Mouse (Mus musculus): ENCODE measurements around the gene Mrpl1.
A peak's percentile ranks its signal among the peaks of the same experiment; 100 is the strongest.

Gene Mrpl1

DNA sequence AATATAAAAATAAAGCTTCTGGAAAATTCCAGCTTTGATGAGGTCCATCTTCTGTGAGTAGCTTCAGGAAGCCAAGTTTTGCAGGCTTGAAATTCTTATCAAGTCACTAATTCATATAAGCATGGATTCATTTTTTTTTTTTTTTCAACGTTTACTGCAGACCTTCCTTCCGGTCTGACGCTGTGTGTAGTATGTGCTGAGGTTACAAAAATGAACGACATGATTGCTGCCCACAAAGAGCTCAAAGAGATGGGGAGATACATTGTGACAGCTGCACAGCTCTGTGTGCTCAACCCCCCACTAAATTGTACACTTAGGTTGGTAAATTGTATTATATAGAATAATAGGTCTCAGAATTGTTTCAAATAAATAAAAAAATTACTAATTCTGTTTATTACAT is 750 bp upstream of the Mrpl1 start:
- DNase-seq, result no peak

DNA sequence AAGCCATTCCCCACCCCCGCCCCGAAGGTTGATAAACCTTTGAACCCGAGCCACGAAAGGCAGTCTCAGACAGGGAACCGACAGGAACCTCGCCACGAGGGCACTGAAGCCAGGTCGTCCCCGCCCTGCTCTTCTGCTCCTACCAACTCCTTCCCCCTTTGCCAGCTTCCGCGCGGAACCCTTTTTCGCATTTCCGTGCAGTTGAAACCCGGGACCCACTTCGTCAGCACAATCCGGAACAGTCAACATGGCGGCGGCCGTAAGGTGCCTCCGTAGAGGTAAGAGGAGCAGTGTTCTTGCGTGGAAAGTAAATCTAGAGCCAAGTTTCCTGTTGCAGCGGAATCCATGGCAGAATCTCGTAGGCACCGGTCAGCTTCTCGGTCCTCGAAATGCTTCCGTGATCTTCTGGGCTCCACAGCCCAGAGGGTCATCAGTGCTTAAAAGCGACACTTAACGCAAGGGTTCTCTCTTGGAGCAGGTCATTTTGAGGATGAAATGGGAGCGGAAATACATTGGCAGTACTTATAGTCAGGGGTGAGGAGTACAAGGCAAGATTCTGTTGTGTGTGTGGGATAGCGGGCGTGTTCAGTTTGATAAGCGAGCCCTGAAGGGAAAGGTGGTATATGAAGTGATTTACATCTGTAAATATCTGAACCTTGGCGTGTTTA is 757 bp downstream of the Mrpl1 start:
- DNase-seq, result peak; percentile 89

DNA sequence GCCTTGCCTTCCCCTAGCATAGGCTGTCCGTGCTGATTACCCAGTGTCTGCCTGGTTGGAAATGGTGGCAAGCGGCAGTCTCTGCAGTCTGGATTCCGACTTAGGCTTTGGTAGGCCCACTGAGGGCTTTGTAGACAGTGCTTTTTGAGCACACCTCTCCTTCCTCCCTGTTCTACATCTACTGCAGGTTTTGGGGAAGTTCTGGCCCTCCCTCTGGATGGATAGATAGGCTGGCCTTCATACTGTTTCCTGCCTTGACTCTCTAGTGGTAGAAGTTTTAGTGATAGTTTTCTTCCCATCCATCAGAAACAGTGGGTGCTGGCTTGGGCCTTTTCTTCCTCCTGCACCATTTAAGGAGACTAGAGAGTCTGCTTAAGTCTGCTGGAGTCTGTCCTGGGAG is 9.4 kb downstream of the Mrpl1 start:
- no peak for DNase-seq

DNA sequence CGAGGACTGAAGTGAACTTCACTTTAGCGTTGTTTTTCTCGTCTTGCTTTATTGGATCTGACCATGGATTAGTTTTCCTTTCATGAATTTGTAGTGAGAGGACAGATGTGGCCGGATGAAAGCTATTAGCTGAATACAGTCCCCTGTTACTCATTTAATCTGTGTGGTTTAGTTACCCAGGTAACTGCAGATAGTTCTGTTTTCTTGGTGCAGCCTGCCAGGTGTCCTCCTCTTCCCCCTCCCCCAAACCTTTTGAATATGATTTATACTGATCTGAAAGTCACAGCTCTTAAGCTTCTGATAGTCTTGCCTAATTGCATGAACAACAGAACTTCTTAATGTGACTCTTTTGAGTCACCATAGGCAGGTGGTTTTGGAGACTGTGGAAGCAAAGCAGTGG is 10.2 kb downstream of the Mrpl1 start:
- DNase-seq, result no peak

DNA sequence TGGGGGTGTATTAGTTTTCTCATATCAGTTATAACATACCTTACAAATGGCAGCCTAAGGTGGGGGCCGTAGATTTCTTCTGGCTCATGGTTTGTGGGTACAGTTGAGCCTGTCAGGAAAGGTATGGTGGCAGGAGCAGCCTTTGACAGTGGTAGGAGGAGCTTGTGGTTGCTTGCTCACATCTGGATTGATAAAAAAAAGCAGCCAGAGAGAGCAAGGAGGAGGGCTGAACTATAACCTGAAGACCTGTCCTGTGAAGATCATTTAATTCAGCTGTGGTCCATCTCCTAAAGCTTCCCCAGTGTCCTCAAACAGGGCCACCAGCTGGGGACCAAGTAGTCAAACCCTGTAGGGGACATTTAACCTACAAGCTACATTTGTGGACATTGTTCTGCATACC is 12.0 kb downstream of the Mrpl1 start:
- no peak for DNase-seq

DNA sequence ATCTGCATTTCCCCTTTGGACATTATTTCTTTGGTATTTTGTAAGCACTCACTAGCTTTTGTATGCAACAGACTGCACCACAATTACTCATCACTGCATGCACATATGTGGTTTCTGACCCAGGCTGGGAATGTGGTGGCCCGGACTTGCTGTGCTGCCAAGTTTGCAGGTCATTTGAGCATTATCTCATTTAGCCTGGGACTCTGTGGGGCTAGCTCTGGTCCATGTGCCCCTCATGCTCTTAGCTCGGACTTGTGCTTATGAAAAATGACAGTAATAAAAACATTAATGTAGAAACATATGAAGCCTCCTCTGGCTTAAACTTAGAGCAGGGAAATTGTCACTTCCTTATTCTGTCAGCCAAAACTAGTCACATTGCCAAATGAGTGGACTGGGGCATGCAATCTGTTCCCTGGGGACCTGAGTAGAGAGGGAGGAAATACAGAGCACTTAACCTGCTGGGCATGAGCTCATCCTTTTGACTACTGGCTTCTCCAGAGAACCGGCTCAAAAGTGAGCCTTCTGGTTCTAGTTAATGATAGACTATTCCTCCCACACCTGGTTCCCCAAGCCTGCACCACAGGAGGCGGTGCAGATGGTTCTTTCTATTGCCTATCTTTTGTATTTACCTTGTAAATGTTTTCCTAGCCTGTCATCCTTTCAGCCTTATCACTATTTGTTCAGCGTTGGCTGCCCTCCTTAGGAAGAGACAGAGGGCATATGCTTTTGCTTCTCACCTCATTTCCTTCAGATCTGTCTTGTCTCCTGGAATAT is 12.7 kb downstream of the Mrpl1 start:
- DNase-seq, result peak; percentile 51

DNA sequence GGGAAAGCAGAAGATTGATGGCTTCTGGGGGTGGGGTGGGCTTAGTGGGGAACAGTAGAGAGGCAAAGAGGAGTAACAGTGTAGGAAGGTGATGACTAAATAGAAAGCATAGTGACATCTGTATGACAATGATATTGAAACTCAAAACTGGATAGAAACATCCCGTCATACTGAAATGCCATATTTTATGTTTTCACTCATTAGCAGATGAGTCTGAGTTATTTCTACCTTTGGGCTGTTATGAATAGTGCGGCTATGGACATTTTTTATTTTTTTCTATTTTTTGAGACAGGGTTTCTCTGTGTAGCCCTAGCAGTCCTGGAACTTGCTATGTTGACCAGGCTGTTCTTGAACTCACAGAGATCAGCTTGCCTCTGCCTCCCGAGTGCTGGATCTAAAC is 13.7 kb downstream of the Mrpl1 start:
- no peak for DNase-seq

DNA sequence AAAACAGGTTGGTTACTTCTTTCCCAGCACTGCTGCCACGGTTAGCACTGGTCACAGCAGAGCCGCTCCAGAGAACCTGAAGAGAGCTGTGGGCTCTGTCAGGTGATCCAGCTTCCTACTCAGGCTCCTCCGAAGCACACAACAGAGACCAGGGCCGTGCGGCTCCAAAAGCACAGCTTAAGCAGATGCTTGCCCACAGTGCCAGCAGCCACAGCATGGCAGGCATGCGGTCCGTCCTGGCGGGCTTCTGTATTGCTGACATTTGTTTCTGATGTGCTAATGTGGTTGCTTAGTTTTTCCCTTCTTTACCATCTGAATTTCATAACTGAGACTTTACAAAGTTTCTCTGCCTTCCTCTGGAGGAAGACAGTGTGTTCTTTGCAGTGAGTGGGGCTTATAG is 17.2 kb downstream of the Mrpl1 start:
- DNase-seq, result no peak

DNA sequence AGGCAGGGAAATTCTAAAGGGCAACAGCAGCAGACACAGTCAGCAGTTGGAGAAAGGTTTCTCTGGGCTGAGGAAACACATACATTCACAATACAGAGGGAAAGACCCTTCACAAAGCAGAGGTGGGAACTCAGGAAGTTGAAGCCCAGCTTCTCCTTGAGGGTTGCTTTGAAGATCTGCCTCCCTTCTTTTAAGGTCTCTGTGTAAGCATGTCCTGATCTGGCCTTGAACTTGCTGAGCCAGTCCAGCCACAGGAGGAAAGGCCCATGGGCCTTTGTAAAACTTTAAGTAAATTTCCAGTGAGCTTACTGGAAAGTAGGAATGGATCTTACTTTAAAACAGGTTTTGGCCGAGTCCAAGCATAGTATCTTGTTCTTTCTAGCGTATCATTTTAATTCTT is 19.7 kb downstream of the Mrpl1 start:
- DNase-seq, result no peak

DNA sequence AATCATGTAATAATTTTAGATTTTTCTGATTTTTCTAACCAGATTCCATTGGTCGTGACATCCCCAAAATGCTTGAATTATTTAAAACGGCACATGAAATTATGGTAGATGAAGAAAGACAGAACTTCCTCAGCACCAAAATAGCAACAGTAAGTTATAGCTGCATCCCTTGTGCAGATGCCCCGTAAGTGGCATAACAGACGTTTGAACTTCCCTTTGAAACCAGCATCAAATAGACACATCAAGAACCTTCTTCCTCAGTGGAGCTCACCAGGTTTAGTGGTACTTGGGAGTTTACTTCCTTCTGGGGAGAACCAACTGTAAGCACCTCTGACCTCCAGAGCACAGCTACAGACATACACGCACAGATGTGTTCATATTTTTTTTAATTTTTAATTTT is 29.5 kb downstream of the Mrpl1 start:
- no peak for DNase-seq

DNA sequence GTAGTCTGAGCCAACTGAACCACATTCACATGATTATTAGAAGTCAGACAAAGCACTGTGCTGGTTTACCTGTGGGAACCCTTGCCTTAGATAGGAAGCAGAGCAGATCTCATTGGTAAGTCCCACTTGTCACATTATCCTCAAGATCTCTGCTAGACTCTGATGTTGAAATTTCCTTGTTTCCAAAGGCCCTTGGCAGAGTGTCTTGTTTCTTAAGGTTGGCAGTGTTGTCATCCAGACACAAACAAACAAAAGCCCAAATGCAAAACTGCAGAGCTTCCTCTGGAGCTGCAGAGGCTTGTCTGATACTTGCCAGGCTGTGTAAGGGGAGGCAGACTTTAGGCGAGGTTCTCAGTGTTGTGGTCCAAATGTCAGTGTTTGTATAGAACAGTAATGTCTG is 31.6 kb downstream of the Mrpl1 start:
- no peak for DNase-seq

DNA sequence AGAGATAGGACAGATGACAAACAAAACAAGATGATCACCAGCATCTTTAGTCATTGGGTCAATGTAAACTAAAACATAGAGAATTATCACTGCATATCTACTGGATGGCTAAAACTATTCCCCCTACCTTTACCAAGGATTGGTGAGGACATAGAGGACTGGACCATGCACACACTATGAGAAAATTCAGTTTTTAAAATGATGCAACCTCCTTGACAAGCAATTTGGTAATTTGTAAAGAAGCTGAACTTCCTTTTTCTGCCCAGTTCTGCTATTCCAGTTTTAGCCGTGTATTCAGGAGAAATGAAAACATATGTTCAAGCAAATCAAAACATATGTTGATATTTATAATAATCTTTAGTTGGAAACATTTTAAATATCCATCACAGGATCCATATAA is 35.2 kb downstream of the Mrpl1 start:
- DNase-seq, result no peak

DNA sequence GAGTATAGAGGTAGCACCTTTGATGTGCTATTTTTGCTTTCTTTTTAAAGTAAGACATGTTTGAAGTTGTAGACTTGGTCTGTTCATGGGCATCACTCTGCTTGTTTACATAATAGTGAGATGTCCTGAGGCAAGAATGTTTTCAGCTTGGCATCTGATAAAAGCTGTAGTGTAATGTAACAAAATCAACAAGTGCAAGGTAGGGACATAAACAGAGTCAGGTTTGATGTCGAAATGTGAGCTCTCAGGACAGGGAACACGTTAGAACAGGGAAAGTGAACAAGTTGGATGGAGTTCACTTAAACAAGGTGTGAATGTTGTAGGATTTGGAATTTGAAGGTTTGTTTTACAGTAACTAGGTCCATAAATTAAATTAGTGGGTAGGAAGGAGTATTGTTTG is 44.7 kb downstream of the Mrpl1 start:
- no peak for DNase-seq

DNA sequence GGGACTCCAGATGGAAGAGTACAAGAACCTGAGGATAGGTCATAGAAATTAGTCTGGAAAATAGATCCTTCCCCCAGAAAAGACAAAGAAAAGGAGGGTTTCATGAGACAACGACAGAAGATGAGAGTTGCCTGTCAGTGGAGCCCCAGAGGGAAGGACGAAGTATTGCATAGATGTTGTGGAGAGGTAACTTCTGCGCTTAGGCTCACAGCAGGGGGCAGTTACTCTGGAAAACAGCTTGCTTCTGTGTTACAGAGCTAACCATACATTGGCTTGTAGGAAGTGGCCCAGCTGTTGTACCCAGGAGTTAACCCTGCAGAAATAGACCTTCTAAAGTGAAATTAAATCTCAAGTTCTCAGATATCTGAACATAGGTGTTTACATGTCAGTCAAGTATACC is 45.9 kb downstream of the Mrpl1 start:
- no peak for DNase-seq

DNA sequence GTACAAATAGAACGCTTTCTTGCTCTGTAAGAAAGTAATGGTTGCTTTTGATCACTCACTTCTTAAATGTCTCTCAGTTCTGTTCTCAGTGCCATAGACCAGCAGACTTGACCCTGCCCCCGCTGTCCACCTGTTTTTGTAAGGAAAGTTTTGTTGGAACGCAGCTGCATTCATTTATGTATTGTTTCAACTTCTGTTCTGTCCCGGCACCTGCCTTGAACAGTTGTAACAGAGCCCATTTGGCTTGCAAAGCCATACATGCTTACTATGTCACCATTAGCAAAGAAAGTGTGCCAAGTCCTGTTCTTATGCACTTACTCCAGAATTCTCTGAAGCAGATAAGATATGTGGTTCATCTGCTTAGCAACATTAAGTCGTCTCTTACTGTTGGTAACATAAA is 48.9 kb downstream of the Mrpl1 start:
- DNase-seq, result no peak

DNA sequence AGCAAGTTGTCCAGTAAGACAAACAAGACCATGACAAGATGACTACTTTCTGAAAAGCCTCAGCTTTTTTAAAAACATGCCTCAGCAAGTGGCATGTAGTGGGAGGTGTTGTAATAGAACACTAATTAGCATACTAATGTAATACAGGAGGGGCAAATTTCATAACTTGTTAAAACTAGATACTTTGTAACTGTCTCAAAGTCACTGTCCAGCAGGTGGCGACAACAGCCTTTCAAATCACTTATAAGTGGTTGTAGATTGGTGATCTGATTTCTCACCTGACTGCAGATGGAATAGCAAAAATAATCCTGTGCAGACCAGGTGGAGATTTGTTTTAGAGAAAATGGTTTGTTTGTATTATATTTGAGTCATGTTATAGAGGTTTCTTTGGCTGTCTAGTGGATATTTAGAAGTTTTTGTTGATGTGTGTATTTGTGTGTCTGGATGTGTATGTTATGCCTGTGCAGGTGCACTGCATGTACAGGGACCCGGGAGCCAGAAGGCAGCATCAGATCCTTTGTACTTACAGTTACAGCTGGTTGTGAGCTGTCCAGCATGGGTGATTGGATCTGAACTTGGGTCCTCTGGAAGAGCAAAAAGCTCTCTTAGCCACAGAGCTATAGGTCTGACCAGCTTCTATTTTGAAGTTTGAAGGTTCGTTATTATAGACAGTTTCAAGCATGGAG is 57.9 kb downstream of the Mrpl1 start:
- DNase-seq, result peak; percentile 33

DNA sequence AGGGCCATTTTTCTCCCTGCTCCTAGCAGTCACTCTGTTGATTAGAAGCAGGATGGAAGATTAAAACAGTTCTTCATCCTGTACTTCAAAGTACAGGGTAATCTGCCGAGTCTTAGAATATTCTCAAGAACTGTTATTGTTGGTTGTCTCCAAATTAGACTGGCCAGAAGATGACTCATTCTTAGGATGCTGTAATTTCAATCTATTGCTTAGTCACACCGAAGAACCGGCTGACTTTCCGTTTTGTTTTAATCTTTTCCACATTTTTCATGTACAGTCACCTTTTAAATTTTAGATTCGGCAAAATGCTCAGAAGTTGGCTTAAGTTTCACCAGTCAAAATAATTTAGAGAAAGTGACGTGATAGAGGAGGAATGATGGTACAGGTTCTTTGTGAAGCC is 61.8 kb downstream of the Mrpl1 start:
- DNase-seq, result no peak

DNA sequence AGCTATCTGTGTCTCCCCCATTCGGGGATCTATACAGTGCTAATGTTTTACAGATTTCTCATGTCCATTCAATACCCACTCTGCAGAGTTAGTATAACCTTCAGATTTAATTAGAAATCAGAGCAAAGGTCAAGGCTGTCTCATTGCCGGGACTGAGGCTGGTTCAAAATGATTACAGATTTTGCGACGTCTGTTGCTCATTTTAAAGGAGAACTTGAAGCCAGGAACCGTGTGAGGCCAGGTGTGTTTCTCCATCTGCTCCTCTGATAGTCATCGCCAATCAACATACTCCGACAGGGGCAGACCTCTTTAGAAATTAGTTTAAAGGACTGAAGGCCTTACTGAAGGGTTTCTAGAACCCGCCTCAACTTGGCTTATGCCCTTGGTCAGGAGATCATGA is 96.5 kb downstream of the Mrpl1 start:
- DNase-seq, result no peak

DNA sequence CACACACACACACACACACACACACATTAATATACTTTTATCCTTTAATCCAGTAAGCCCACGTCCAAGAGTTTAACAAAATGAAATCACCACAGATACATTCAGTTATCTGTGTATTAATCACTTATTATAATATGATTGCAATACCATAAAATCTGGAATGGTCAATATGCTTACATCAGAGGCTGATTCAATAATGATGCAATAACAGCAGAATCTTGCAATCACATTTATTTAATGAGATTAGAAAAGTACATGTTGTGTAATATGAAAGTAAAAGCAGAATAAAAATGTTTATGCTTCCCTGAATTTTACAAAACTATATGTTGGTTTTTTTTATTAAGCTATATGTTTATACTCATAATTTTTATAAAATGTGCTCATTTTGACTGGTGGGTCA is 97.0 kb downstream of the Mrpl1 start:
- DNase-seq, result no peak

DNA sequence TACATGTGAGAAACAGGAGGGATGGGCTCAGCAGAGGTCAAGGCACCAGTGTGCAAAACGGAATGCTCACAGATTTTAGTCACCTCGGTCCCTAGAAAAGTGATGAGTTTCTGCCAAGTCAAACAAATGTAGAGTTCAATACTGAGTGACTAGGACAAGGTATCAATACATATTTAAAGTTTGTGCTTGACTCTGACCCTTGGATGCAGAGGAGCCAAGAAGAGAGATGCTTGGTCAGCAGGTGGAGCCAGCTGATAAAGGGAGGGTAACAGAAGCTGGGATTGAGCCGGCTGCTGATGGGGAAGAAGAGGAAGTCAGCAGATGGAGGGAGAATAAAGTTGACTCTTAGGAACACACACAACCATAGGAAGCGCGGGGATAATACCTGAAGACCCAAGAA is 97.5 kb downstream of the Mrpl1 start:
- DNase-seq, result no peak

DNA sequence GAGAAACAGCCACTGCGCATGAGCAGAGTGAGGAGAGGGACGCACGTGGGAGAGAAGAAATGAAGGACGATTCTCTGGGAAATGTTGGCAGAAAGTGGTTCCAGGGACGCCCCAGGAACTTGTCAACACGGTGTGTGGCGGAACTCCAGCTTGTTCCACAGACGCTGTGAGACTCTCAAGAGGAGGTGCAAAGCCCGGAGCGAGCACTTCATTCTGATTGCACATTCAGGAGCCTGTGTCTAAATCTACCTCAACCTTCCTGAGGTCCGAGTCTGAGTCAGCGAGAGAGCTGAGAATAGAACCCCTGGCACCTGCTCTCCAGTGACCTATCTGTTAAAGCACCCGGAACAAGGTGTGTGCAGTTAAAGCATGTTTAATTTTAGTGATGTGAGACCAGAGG is 98.8 kb downstream of the Mrpl1 start:
- DNase-seq, result no peak

DNA sequence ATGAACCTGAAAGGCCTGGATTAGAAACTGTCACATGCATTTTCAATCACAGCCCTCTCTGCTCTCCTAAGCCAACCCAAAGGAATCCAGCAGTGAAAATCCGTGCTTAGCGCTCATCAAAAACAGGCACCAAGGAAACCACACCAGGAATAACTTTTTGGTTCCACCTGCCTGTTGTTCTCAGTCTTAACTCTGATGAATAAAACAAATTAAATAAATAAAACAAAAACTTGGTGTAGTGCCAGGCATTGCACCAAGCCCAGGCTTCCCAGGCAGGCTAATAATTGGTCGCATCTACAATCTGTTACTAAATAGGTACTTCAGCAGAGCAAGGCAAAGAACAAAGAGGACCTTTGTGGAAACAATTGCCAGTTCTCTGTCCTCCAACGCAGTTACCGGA is 99.4 kb downstream of the Mrpl1 start:
- peak; percentile 26 for DNase-seq

DNA sequence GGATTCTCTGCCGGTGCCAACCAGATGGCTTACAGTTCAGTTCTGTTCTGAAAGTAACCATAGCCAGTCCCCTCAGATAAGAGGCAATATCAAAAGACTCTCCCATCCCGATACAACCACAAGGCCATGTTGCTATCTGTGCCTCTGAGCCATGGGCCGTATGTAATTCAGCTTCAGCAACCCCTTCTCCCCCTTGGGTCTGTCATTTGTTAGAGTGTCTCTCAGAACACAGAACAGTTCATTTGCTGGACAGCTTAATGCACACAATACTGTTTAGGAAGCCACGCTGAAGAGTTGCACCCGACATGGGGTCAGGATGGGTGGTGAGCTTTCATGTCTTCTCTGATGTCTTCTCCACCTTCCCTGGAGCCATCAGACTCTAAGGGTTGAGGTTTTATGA is 100.3 kb downstream of the Mrpl1 start:
- no peak for DNase-seq

DNA sequence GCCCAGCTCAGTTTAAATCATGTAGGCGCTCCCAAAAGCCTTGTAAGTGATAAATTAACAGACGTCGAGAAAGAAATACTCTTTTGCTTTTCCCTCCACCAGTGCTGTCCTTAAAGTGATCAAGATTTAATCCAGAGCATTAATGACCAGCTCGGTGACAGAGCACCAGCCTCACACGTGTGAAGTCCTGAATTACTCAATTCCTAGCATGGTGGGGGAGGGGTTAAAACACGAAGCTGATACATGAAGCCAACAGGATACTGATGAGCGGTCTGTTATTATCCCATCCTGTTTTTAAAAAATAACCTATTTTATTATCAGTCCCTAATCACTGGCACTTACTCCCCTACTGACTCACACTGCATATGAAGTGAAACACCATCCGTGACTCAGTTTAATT is 102.4 kb downstream of the Mrpl1 start:
- DNase-seq, result no peak
